In genomic region chr16:33837191-33837590, GRCm38 (mm10) we compare ENCODE assay signal across 11 mouse cellular contexts. TPM values are rescaled to one million over a fixed set of nuclear protein-coding genes. Genes with fewer than 3 reads are reported as not detected.
DNase-seq lines count a peak whose midpoint lies in the region; ATAC-seq and TF ChIP-seq lines count a peak whose summit lies in the region.
"Had no signal": no experiment of that assay in that cellular context is flagged by ENCODE, and none has a peak within 500 bp of the region (broad histone marks: within the 10 kb centered on the region; RNA-seq: fewer than 3 reads in every experiment).

No protein-coding gene starts in this region.

- H3K4me2 ChIP-seq in limb, embryonic 14.5 days (replicated peaks; ENCODE audit: low read depth, low read length, severe bottlenecking): no peak overlapping the region
- H3K4me2 ChIP-seq in kidney, embryonic 14.5 days (replicated peaks; ENCODE audit: low read depth, low read length): no peak overlapping the region
- H3K4me2 ChIP-seq: neural tube, embryonic 13.5 days had no signal

- no peak for ATAC-seq in limb, embryonic 14.5 days (ENCODE audit: low FRiP score, low read depth)
- no peak for ATAC-seq in kidney, embryonic 14.5 days (ENCODE audit: low FRiP score, low TSS enrichment)

- H3K9me3 ChIP-seq in embryonic facial prominence, embryonic 10.5 days: no peaks in the 10 kb centered on the region
- no peaks in the 10 kb centered on the region for H3K9me3 ChIP-seq in limb, embryonic 14.5 days (ENCODE audit: control insufficient read depth, low read length)
- no peaks in the 10 kb centered on the region for H3K9me3 ChIP-seq in kidney, embryonic 14.5 days (ENCODE audit: control insufficient read depth, low read length)
- H3K9me3 ChIP-seq: neural tube, embryonic 13.5 days had no signal

- DNase-seq in heart, adult 11 months: peak; percentile 92
- no peak for DNase-seq in heart, postnatal 10 days
- DNase-seq in MN1 (ENCODE audit: low spot score): peak; percentile 40
- DNase-seq in embryonic facial prominence, embryonic 10.5 days (ENCODE audit: low spot score): no peak
- no peak for DNase-seq in limb, embryonic 14.5 days (ENCODE audit: low spot score)
- no peak for DNase-seq in left cerebral cortex, postnatal 4 days
- DNase-seq in left cerebral cortex, postnatal 10 days (ENCODE audit: extremely low spot score in 1 of 2, low spot score in 2 of 2): no peak
- DNase-seq: heart, postnatal 4 days; thymus, postnatal 36 days had no signal

- H3K9ac ChIP-seq in limb, embryonic 14.5 days (ENCODE audit: low read depth, low read length, severe bottlenecking): no peak overlapping the region
- H3K9ac ChIP-seq in kidney, embryonic 14.5 days (ENCODE audit: low read depth, low read length): no peak overlapping the region
- H3K9ac ChIP-seq: neural tube, embryonic 13.5 days had no signal

- H3K27me3 ChIP-seq in embryonic facial prominence, embryonic 10.5 days (replicated peaks; ENCODE audit: low read depth, poor library complexity, severe bottlenecking): peaks cover under 1% of the 10 kb centered on the region; the same call in 1 of the 2 replicates
- no peaks in the 10 kb centered on the region for H3K27me3 ChIP-seq in limb, embryonic 14.5 days (ENCODE audit: control insufficient read depth, insufficient read depth, low read length)
- no peaks in the 10 kb centered on the region for H3K27me3 ChIP-seq in kidney, embryonic 14.5 days (ENCODE audit: control insufficient read depth, insufficient read depth, low read length)

- TF ChIP-seq POLR2A in limb, embryonic 14.5 days (IDR thresholded peaks at IDR 0.05; ENCODE audit: borderline replicate concordance, extremely low read depth, insufficient read depth, insufficient read length): no peak

- intact Hi-C loops in heart, postnatal 10 days (cut with DNase I): no loop called here
- intact Hi-C loops in left cerebral cortex, postnatal 4 days (cut with DNase I): no loop called here
- intact Hi-C loops in left cerebral cortex, postnatal 10 days (cut with DNase I): no loop called here

- H3K36me3 ChIP-seq in embryonic facial prominence, embryonic 10.5 days (replicated peaks): peaks cover 12% of the 10 kb centered on the region
- no peaks in the 10 kb centered on the region for H3K36me3 ChIP-seq in limb, embryonic 14.5 days (ENCODE audit: control insufficient read depth, insufficient read depth, low read length)
- H3K36me3 ChIP-seq in kidney, embryonic 14.5 days (ENCODE audit: control insufficient read depth, insufficient read depth, low read length): no peaks in the 10 kb centered on the region
- H3K36me3 ChIP-seq: neural tube, embryonic 13.5 days had no signal

- no peak overlapping the region for H3K4me3 ChIP-seq in embryonic facial prominence, embryonic 10.5 days
- no peak overlapping the region for H3K4me3 ChIP-seq in limb, embryonic 14.5 days (replicated peaks; ENCODE audit: low read length)
- H3K4me3 ChIP-seq in kidney, embryonic 14.5 days (ENCODE audit: low read length): no peak overlapping the region
- H3K4me3 ChIP-seq: neural tube, embryonic 13.5 days had no signal

- peaks cover 68% of the 10 kb centered on the region for H3K4me1 ChIP-seq in embryonic facial prominence, embryonic 10.5 days
- peaks cover 46% of the 10 kb centered on the region for H3K4me1 ChIP-seq in limb, embryonic 14.5 days (ENCODE audit: control insufficient read depth, insufficient read depth, low read length)
- H3K4me1 ChIP-seq in kidney, embryonic 14.5 days (ENCODE audit: control insufficient read depth, insufficient read depth, low read length): peaks cover 28% of the 10 kb centered on the region

- 78% methylated on average over 3 of the region's 3 CpGs for WGBS in embryonic facial prominence, embryonic 10.5 days
- WGBS in limb, embryonic 14.5 days: 61% methylated on average over 3 of the region's 3 CpGs
- 71% methylated on average over 3 of the region's 3 CpGs for WGBS in kidney, embryonic 14.5 days

- H3K27ac ChIP-seq in embryonic facial prominence, embryonic 10.5 days (replicated peaks): 0 out of 2 replicates have a peak overlapping the region, but pooled peaks have one; percentile 31
- peak overlapping the region; percentile 49 for H3K27ac ChIP-seq in limb, embryonic 14.5 days (replicated peaks; ENCODE audit: low read depth, low read length)
- H3K27ac ChIP-seq in kidney, embryonic 14.5 days (ENCODE audit: low read depth, low read length): no peak overlapping the region
- H3K27ac ChIP-seq: neural tube, embryonic 13.5 days had no signal

RNA-seq across cellular contexts. Expression of gene Itgb5, which starts 7.7 kb away (rescaled TPM):
- 10 to 100 TPM; 83.0 to 85.0 TPM for total RNA-seq in heart, postnatal 10 days (2021)
- 62.1 and 64.1 TPM in 2 replicates for polyA plus RNA-seq in embryonic facial prominence, embryonic 10.5 days (2016; fragmentation: Nextera tagmentation; extraction: Ambion mirVana)
- polyA plus RNA-seq in limb, embryonic 14.5 days (2012; rRNA removed): 117 and 123 TPM in 2 replicates
- polyA plus RNA-seq in limb, embryonic 14.5 days (2014; fragmentation: Nextera tagmentation; extraction: Ambion mirVana): 107 and 108 TPM in 2 replicates
- 34.3 and 49.7 TPM in 2 replicates for polyA plus RNA-seq in kidney, embryonic 14.5 days (2014; fragmentation: Nextera tagmentation; extraction: Ambion mirVana)
- total RNA-seq in left cerebral cortex, postnatal 4 days (2021): 10 to 100 TPM; 26.0 to 26.4 TPM
- 10 to 100 TPM; 25.9 to 27.8 TPM for total RNA-seq in left cerebral cortex, postnatal 10 days (2021)

RNA-seq across cellular contexts. Expression of gene Muc13, which starts 43.4 kb away (rescaled TPM):
- total RNA-seq in heart, postnatal 10 days (2021): under 1 TPM in 1 of 2 experiments, not detected in 1; 0.07 TPM
- 0.10 and 0.14 TPM in 2 replicates for polyA plus RNA-seq in embryonic facial prominence, embryonic 10.5 days (2016; fragmentation: Nextera tagmentation; extraction: Ambion mirVana)
- polyA plus RNA-seq in limb, embryonic 14.5 days (2012; rRNA removed): 0.25 and 0.37 TPM in 2 replicates
- polyA plus RNA-seq in limb, embryonic 14.5 days (2014; fragmentation: Nextera tagmentation; extraction: Ambion mirVana): 0.07 and 0.12 TPM in 2 replicates
- 0.09 TPM in 1 of 2 replicates, not detected in the other for polyA plus RNA-seq in kidney, embryonic 14.5 days (2014; fragmentation: Nextera tagmentation; extraction: Ambion mirVana)
- total RNA-seq in left cerebral cortex, postnatal 4 days (2021): not detected
- total RNA-seq in left cerebral cortex, postnatal 10 days (2021): not detected
- polyA plus RNA-seq: neural tube, embryonic 13.5 days had no signal

Comparison
In these comparisons a context has a peak if more than half of its experiments do, and no peak if none do; other contexts are left out.
1. DNase-seq: peak in heart, adult 11 months (single experiment) and MN1 (single experiment); none in heart, postnatal 10 days (0 of 2), embryonic facial prominence, embryonic 10.5 days (single experiment), limb, embryonic 14.5 days (single experiment), left cerebral cortex, postnatal 4 days (single experiment) and left cerebral cortex, postnatal 10 days (0 of 2).